Mouse (Mus musculus): ENCODE results near the gene Akr1d1.

The Akr1d1 gene

GRCm38 (mm10) chr6:37529940-37530339, at the start of gene Akr1d1:
Gene Akr1d1 (plus strand): TSS chr6:37530173.
- no peak for DNase-seq (ENCODE audit: low spot score in 2 of 2)

GRCm38 (mm10) chr6:37481147-37481546, 48.8 kb upstream of the Akr1d1 start:
- no peak for DNase-seq (ENCODE audit: low spot score in 2 of 2)

- DNase-seq (ENCODE audit: low spot score in 2 of 2) = no peak
These were observed 46.7 kb upstream of the Akr1d1 start for GRCm38 (mm10) chr6:37483262-37483661.

- no peak for DNase-seq (ENCODE audit: low spot score in 2 of 2)
These were observed 45.3 kb upstream of the Akr1d1 start for GRCm38 (mm10) chr6:37484588-37485070.

GRCm38 (mm10) chr6:37486502-37486901, 43.5 kb upstream of the Akr1d1 start:
- no peak for DNase-seq (ENCODE audit: low spot score in 2 of 2)

- no peak for DNase-seq (ENCODE audit: low spot score in 2 of 2)
These were observed 37.7 kb upstream of the Akr1d1 start for GRCm38 (mm10) chr6:37492241-37492640.

- no peak for DNase-seq (ENCODE audit: low spot score in 2 of 2)
These were observed 35.0 kb upstream of the Akr1d1 start for GRCm38 (mm10) chr6:37494957-37495356.

GRCm38 (mm10) chr6:37496866-37497265, 33.1 kb upstream of the Akr1d1 start:
- DNase-seq (ENCODE audit: low spot score in 2 of 2) = no peak

GRCm38 (mm10) chr6:37505588-37505987, 24.4 kb upstream of the Akr1d1 start:
- no peak for DNase-seq (ENCODE audit: low spot score in 2 of 2)

- DNase-seq (ENCODE audit: low spot score in 2 of 2) = no peak
These were observed 23.0 kb upstream of the Akr1d1 start for GRCm38 (mm10) chr6:37506909-37507515.

GRCm38 (mm10) chr6:37510786-37511185, 19.2 kb upstream of the Akr1d1 start:
- DNase-seq (ENCODE audit: low spot score in 2 of 2) = no peak

- no peak for DNase-seq (ENCODE audit: low spot score in 2 of 2)
These were observed 9.2 kb upstream of the Akr1d1 start for GRCm38 (mm10) chr6:37520631-37521375.

GRCm38 (mm10) chr6:37532036-37532435, 2.1 kb downstream of the Akr1d1 start:
- no peak for DNase-seq (ENCODE audit: low spot score in 2 of 2)

- no peak for DNase-seq (ENCODE audit: low spot score in 2 of 2)
These were observed 6.9 kb downstream of the Akr1d1 start for GRCm38 (mm10) chr6:37536831-37537230.

- DNase-seq (ENCODE audit: low spot score in 2 of 2) = no peak
These were observed 7.8 kb downstream of the Akr1d1 start for GRCm38 (mm10) chr6:37537801-37538200.

- no peak for DNase-seq (ENCODE audit: low spot score in 2 of 2)
These were observed 8.8 kb downstream of the Akr1d1 start for GRCm38 (mm10) chr6:37538792-37539191.

GRCm38 (mm10) chr6:37539403-37539802, 9.4 kb downstream of the Akr1d1 start:
- no peak for DNase-seq (ENCODE audit: low spot score in 2 of 2)

- DNase-seq (ENCODE audit: low spot score in 2 of 2) = no peak
These were observed 10.1 kb downstream of the Akr1d1 start for GRCm38 (mm10) chr6:37540113-37540512.

GRCm38 (mm10) chr6:37541171-37541570, 11.2 kb downstream of the Akr1d1 start:
- DNase-seq (ENCODE audit: low spot score in 2 of 2) = no peak

GRCm38 (mm10) chr6:37542145-37542544, 12.2 kb downstream of the Akr1d1 start:
- DNase-seq (ENCODE audit: low spot score in 2 of 2) = no peak

GRCm38 (mm10) chr6:37552760-37553159, 22.8 kb downstream of the Akr1d1 start:
- peak in 1 of 2 experiments; percentile 1 for DNase-seq (ENCODE audit: low spot score in 2 of 2)

GRCm38 (mm10) chr6:37553926-37554325, 24.0 kb downstream of the Akr1d1 start:
- no peak for DNase-seq (ENCODE audit: low spot score in 2 of 2)

- DNase-seq (ENCODE audit: low spot score in 2 of 2) = peak; percentile 1 to 8
These were observed 24.4 kb downstream of the Akr1d1 start for GRCm38 (mm10) chr6:37554327-37554726.

All from frontal cortex, postnatal 36 days (tissue).